Mouse (Mus musculus) heart, embryonic 14.5 days (tissue): ENCODE results near the gene Cmtr2. TPM values are rescaled to one million over a fixed set of nuclear protein-coding genes. Genes with fewer than 3 reads are reported as not detected.

Source experiments
- ATAC-seq: fragments of 200-750 bp; cut with Nextera tagmentation; 2 replicates; pipeline ENCODE4 v1.8.0; 2017; ENCODE audit warnings: low read depth, moderate TSS enrichment; ENCODE audit not compliant: insufficient number of reproducible peaks, insufficient read depth, low FRiP score
- H3K27ac ChIP-seq, 2 experiments: fragments of 200-500 bp in 1 of 2; fragments of 300-500 bp in 1 of 2; sonication (generic) in 1 of 2; replicated peaks in 1 of 2; 2 replicates each; pipeline ENCODE4 v1.5.1; 2012 to 2014; ENCODE audit warnings: low read depth in 2 of 2, low read length in 2 of 2, control low read depth in 1 of 2, mild to moderate bottlenecking in 1 of 2, mixed read lengths in 1 of 2; ENCODE audit not compliant: control insufficient read depth in 1 of 2, insufficient read depth in 1 of 2
- H3K27me3 ChIP-seq: fragments of 300-500 bp; sonication (generic); 2 replicates; pipeline ENCODE4 v1.6.1; 2014; ENCODE audit warnings: mild to moderate bottlenecking, low read length, control low read depth; ENCODE audit not compliant: control insufficient read depth, insufficient read depth
- H3K36me3 ChIP-seq: fragments of 300-500 bp; sonication (generic); 2 replicates; pipeline ENCODE4 v1.6.1; 2014; ENCODE audit warnings: mild to moderate bottlenecking, control low read depth, low read length, mixed read lengths; ENCODE audit not compliant: control insufficient read depth, insufficient read depth
- H3K4me1 ChIP-seq, 2 experiments: fragments of 200-500 bp in 1 of 2; fragments of 300-500 bp in 1 of 2; sonication (generic) in 1 of 2; 2 replicates each; pipeline ENCODE4 v1.6.1; 2012 to 2014; ENCODE audit warnings: low read length in 2 of 2, control low read depth in 1 of 2, mixed read lengths in 1 of 2; ENCODE audit not compliant: control insufficient read depth in 2 of 2, insufficient read depth in 2 of 2
- H3K4me2 ChIP-seq: fragments of 300-500 bp; sonication (generic); 2 replicates; pipeline ENCODE4 v1.6.1; 2014; ENCODE audit warnings: mild to moderate bottlenecking, low read length
- H3K4me3 ChIP-seq, 2 experiments: fragments of 200-500 bp in 1 of 2; fragments of 300-500 bp in 1 of 2; sonication (generic) in 1 of 2; 2 replicates each; pipeline ENCODE4 v1.5.1; 2012 to 2014; ENCODE audit warnings: low read length in 2 of 2, mild to moderate bottlenecking in 2 of 2, control low read depth in 1 of 2, low read depth in 1 of 2, moderate library complexity in 1 of 2; ENCODE audit not compliant: control insufficient read depth in 1 of 2, insufficient read depth in 1 of 2
- H3K9ac ChIP-seq: fragments of 300-500 bp; sonication (generic); 2 replicates; pipeline ENCODE4 v1.6.1; 2014; ENCODE audit warnings: mild to moderate bottlenecking, low read length
- H3K9me3 ChIP-seq: fragments of 300-500 bp; sonication (generic); 2 replicates; pipeline ENCODE4 v1.6.1; 2016; ENCODE audit warnings: low read length, control low read depth; ENCODE audit not compliant: control insufficient read depth
- WGBS: fragments of 180-500 bp; shearing (Covaris S2); extraction: QIAGEN DNeasy Blood & Tissue Kit; methylation state at CpG from one replicate; pipeline ENCODE4 v1.1.7; 2014; 5-methylcytosine and 5-hydroxymethylcytosine counted together
- polyA plus RNA-seq: library from polyadenylated mRNA; unstranded; fragments of >200 nt; fragmentation: Nextera tagmentation; extraction: Ambion mirVana; gene quantifications from 2 replicates; pipeline ENCODE4 v1.2.1, GENCODE M21; 2014

Gene Cmtr2
- polyA plus RNA-seq, 1 experiment from 2014 or later: 4.3 TPM

GRCm38 (mm10) chr8:110253986-110254385 lies 38.5 kb downstream of the Cmtr2 start:
- H3K36me3 ChIP-seq: no peaks in the 10 kb centered on the region
- H3K4me1 ChIP-seq: no peaks in the 10 kb centered on the region
- H3K27ac ChIP-seq: no peak overlapping the region
- no peak overlapping the region for H3K4me3 ChIP-seq
- ATAC-seq: no peak
- H3K9ac ChIP-seq: no peak overlapping the region
- no peaks in the 10 kb centered on the region for H3K9me3 ChIP-seq
- WGBS: 64% methylated on average over 4 of the region's 4 CpGs
- no peak overlapping the region for H3K4me2 ChIP-seq
- H3K27me3 ChIP-seq: no peaks in the 10 kb centered on the region

GRCm38 (mm10) chr8:110265796-110266305 lies 50.4 kb downstream of the Cmtr2 start:
- Histone ChIP-seq H3K36me3 (no peaks in the 10 kb centered on the region), H3K27ac (no peak overlapping the region), H3K4me1 (peaks cover 0 to 5% of the 10 kb centered on the region in 2 experiments; a peak in 2 of 4 replicates), H3K9ac (no peak overlapping the region), H3K27me3 (no peaks in the 10 kb centered on the region), H3K4me3 (no peak overlapping the region), H3K9me3 (no peaks in the 10 kb centered on the region), H3K4me2 (no peak overlapping the region)
- no peak for ATAC-seq
- 43% methylated on average over 11 of the region's 11 CpGs for WGBS

GRCm38 (mm10) chr8:110266741-110267140 lies 51.3 kb downstream of the Cmtr2 start, which contains the start of gene Hydin:
Gene Hydin (plus strand): TSS chr8:110266977.
- no peaks in the 10 kb centered on the region for H3K27me3 ChIP-seq
- H3K9me3 ChIP-seq: no peaks in the 10 kb centered on the region
- ATAC-seq: no peak; the same call in 1 of the 2 replicates
- peak within 1 kb of the TSS; percentile 41; the same call in 1 of the 2 replicates for H3K9ac ChIP-seq
- H3K36me3 ChIP-seq: no peaks in the 10 kb centered on the region
- H3K27ac ChIP-seq: no peak within 1 kb of the TSS
- peak within 1 kb of the TSS; percentile 26 to 36 for H3K4me3 ChIP-seq
- peak within 1 kb of the TSS; percentile 66 for H3K4me2 ChIP-seq
- H3K4me1 ChIP-seq: peaks cover 0 to 5% of the 10 kb centered on the region in 2 experiments; a peak in 2 of 4 replicates
- 1% methylated on average over 15 of the region's 15 CpGs for WGBS

- H3K4me2 ChIP-seq: peak overlapping the region; percentile 66
- ATAC-seq: no peak
- H3K4me1 ChIP-seq: peaks cover 0 to 5% of the 10 kb centered on the region in 2 experiments; a peak in 2 of 4 replicates
- peak overlapping the region; percentile 41; the same call in 1 of the 2 replicates for H3K9ac ChIP-seq
- H3K4me3 ChIP-seq: peak overlapping the region; percentile 26 to 36
- H3K9me3 ChIP-seq: no peaks in the 10 kb centered on the region
- H3K27ac ChIP-seq: no peak overlapping the region
- H3K36me3 ChIP-seq: no peaks in the 10 kb centered on the region
- no peaks in the 10 kb centered on the region for H3K27me3 ChIP-seq
- 7% methylated on average over 12 of the region's 12 CpGs for WGBS
These were observed 51.8 kb downstream of the Cmtr2 start for GRCm38 (mm10) chr8:110267268-110267667.

GRCm38 (mm10) chr8:110270659-110271058 lies 55.2 kb downstream of the Cmtr2 start:
- H3K27me3 ChIP-seq: no peaks in the 10 kb centered on the region
- H3K9me3 ChIP-seq: no peaks in the 10 kb centered on the region
- H3K4me1 ChIP-seq: peaks cover 0 to 5% of the 10 kb centered on the region in 2 experiments; a peak in 2 of 4 replicates
- no peak overlapping the region for H3K4me3 ChIP-seq
- no peak for ATAC-seq
- H3K4me2 ChIP-seq: no peak overlapping the region
- H3K27ac ChIP-seq: no peak overlapping the region
- WGBS: 55% methylated on average over 4 of the region's 4 CpGs
- no peak overlapping the region for H3K9ac ChIP-seq
- H3K36me3 ChIP-seq: no peaks in the 10 kb centered on the region

GRCm38 (mm10) chr8:110273394-110273793 lies 57.9 kb downstream of the Cmtr2 start:
- Histone ChIP-seq H3K9ac (no peak overlapping the region), H3K27ac (no peak overlapping the region), H3K9me3 (no peaks in the 10 kb centered on the region), H3K4me3 (no peak overlapping the region), H3K27me3 (no peaks in the 10 kb centered on the region), H3K4me1 (no peaks in the 10 kb centered on the region), H3K36me3 (no peaks in the 10 kb centered on the region), H3K4me2 (no peak overlapping the region)
- 64% methylated on average over 2 of the region's 2 CpGs for WGBS
- no peak for ATAC-seq

Other genes starting within 250 kb of the Cmtr2 start
- 0.11 TPM in 1 of 2 replicates, not detected in the other for gene Tat, start 225.2 kb upstream of the Cmtr2 start, polyA plus RNA-seq
- 1.3 and 1.9 TPM in 2 replicates for gene Chst4, start 175.9 kb upstream of the Cmtr2 start, polyA plus RNA-seq
- gene Zfp612, start 135.9 kb upstream of the Cmtr2 start, polyA plus RNA-seq: 5.9 and 6.4 TPM in 2 replicates
- not detected in 2 replicates for gene Gm21964, start 114.5 kb upstream of the Cmtr2 start, polyA plus RNA-seq
- gene Gm17720, start 112.9 kb upstream of the Cmtr2 start, polyA plus RNA-seq: not detected in 2 replicates
- 0.42 and 0.65 TPM in 2 replicates for gene Calb2, start 47.5 kb upstream of the Cmtr2 start, polyA plus RNA-seq
- 0.07 and 0.08 TPM in 2 replicates for gene Hydin, start 51.3 kb downstream of the Cmtr2 start, polyA plus RNA-seq